Mouse (Mus musculus): ENCODE measurements around the gene Metap1. TPM values are rescaled to one million over a fixed set of nuclear protein-coding genes. Genes with fewer than 3 reads are reported as not detected.

Metap1 gene
- polyA plus RNA-seq, 1 experiment from 2014 or later, result 50.7 TPM

DNA sequence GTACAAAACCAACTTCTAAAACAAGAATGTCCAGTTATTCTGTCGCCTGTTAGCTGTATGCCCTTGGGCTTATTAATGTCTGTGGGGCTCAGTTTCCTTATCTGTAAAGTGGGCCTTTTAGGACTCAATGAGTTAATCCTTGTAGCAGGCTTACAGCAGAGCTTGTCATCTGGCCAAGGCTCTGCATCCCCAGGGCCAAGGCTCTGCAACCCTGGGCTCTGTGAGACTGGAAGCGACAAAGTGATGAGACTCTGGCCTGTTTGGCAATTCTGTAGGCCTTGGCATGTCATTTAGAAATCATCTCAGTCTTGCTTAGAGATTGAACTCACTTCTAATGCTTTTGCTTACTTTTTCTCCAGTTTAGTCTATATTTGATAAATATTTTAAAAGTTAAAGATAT is 20.3 kb upstream of the Metap1 start:
- H3K9ac ChIP-seq (replicated peaks; ENCODE audit: low read length), result no peak overlapping the region
- no peak overlapping the region for H3K27ac ChIP-seq (ENCODE audit: low read length)
- no peak overlapping the region for H3K4me3 ChIP-seq (ENCODE audit: low read length)
- no peaks in the 10 kb centered on the region for H3K27me3 ChIP-seq (ENCODE audit: insufficient read depth, low read length)
- no peaks in the 10 kb centered on the region for H3K4me1 ChIP-seq (ENCODE audit: insufficient read depth, low read length)
- no peak for ATAC-seq (ENCODE audit: low FRiP score, low TSS enrichment)
- H3K9me3 ChIP-seq (ENCODE audit: low read length), result no peaks in the 10 kb centered on the region
- no peaks in the 10 kb centered on the region for H3K36me3 ChIP-seq (ENCODE audit: insufficient read depth, low read length)
- WGBS, result 85% methylated on average over 2 of the region's 2 CpGs
- H3K4me2 ChIP-seq (replicated peaks; ENCODE audit: low read depth, low read length), result no peak overlapping the region

DNA sequence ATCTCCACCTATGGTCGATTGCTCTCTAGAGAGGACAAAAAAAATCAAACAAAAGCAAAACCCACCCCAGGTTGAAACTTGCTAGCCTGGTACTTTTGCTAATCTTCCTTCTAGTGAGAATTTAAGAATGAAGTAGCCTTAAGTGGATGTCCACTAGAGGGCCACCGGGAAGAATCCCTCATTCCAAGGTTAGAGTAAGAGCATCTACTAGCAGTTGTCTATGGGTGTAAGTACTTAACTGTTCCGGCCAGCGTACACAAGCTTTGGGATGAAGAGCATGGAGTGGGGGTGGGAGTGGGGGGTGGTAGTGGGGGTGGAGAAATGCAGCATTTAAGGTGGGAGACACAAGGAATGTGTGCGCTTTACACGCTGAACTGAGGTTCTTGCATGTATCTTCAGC is 17.4 kb upstream of the Metap1 start:
- Histone ChIP-seq H3K9me3 (ENCODE audit: low read length) (no peaks in the 10 kb centered on the region), H3K4me1 (ENCODE audit: insufficient read depth, low read length) (no peaks in the 10 kb centered on the region), H3K27me3 (ENCODE audit: insufficient read depth, low read length) (no peaks in the 10 kb centered on the region), H3K9ac (replicated peaks; ENCODE audit: low read length) (no peak overlapping the region), H3K4me3 (ENCODE audit: low read length) (no peak overlapping the region), H3K36me3 (ENCODE audit: insufficient read depth, low read length) (no peaks in the 10 kb centered on the region), H3K4me2 (replicated peaks; ENCODE audit: low read depth, low read length) (no peak overlapping the region), H3K27ac (ENCODE audit: low read length) (no peak overlapping the region)
- WGBS, result 43% methylated on average over 6 of the region's 6 CpGs
- no peak for ATAC-seq (ENCODE audit: low FRiP score, low TSS enrichment)

GRCm38 (mm10) chr3:138503754-138504153 is 14.4 kb upstream of the Metap1 start:
- ATAC-seq (ENCODE audit: low FRiP score, low TSS enrichment), result no peak
- 84% methylated on average over 11 of the region's 11 CpGs for WGBS
- H3K4me2 ChIP-seq (replicated peaks; ENCODE audit: low read depth, low read length), result no peak overlapping the region
- H3K4me3 ChIP-seq (ENCODE audit: low read length), result no peak overlapping the region
- no peak overlapping the region for H3K9ac ChIP-seq (replicated peaks; ENCODE audit: low read length)
- no peaks in the 10 kb centered on the region for H3K27me3 ChIP-seq (ENCODE audit: insufficient read depth, low read length)
- no peaks in the 10 kb centered on the region for H3K4me1 ChIP-seq (ENCODE audit: insufficient read depth, low read length)
- H3K27ac ChIP-seq (ENCODE audit: low read length), result no peak overlapping the region
- no peaks in the 10 kb centered on the region for H3K9me3 ChIP-seq (ENCODE audit: low read length)
- no peaks in the 10 kb centered on the region for H3K36me3 ChIP-seq (ENCODE audit: insufficient read depth, low read length)

- no peak overlapping the region for H3K4me3 ChIP-seq (ENCODE audit: low read length)
- H3K36me3 ChIP-seq (ENCODE audit: insufficient read depth, low read length), result no peaks in the 10 kb centered on the region
- H3K4me2 ChIP-seq (replicated peaks; ENCODE audit: low read depth, low read length), result no peak overlapping the region
- WGBS, result 40% methylated on average over 15 of the region's 15 CpGs
- H3K9ac ChIP-seq (replicated peaks; ENCODE audit: low read length), result no peak overlapping the region
- H3K27ac ChIP-seq (ENCODE audit: low read length), result no peak overlapping the region
- no peak for ATAC-seq (ENCODE audit: low FRiP score, low TSS enrichment)
- H3K9me3 ChIP-seq (ENCODE audit: low read length), result no peaks in the 10 kb centered on the region
- H3K4me1 ChIP-seq (ENCODE audit: insufficient read depth, low read length), result no peaks in the 10 kb centered on the region
- no peaks in the 10 kb centered on the region for H3K27me3 ChIP-seq (ENCODE audit: insufficient read depth, low read length)
Measured at GRCm38 (mm10) chr3:138499854-138500740, 10.8 kb upstream of the Metap1 start.

- Histone ChIP-seq H3K9me3 (ENCODE audit: low read length) (no peaks in the 10 kb centered on the region), H3K4me3 (ENCODE audit: low read length) (no peak overlapping the region), H3K27ac (ENCODE audit: low read length) (no peak overlapping the region), H3K36me3 (ENCODE audit: insufficient read depth, low read length) (no peaks in the 10 kb centered on the region), H3K4me2 (replicated peaks; ENCODE audit: low read depth, low read length) (no peak overlapping the region), H3K4me1 (ENCODE audit: insufficient read depth, low read length) (no peaks in the 10 kb centered on the region), H3K27me3 (ENCODE audit: insufficient read depth, low read length) (no peaks in the 10 kb centered on the region), H3K9ac (replicated peaks; ENCODE audit: low read length) (no peak overlapping the region)
- whole genome bisulfite sequencing, result 68% methylated on average over 4 of the region's 4 CpGs
- no peak for ATAC-seq (ENCODE audit: low FRiP score, low TSS enrichment)
Measured at GRCm38 (mm10) chr3:138498731-138499130, 9.4 kb upstream of the Metap1 start.

GRCm38 (mm10) chr3:138495166-138496145 is 6.1 kb upstream of the Metap1 start:
- Histone ChIP-seq H3K4me3 (ENCODE audit: low read length) (no peak overlapping the region), H3K36me3 (ENCODE audit: insufficient read depth, low read length) (no peaks in the 10 kb centered on the region), H3K4me2 (replicated peaks; ENCODE audit: low read depth, low read length) (no peak overlapping the region), H3K9me3 (ENCODE audit: low read length) (no peaks in the 10 kb centered on the region), H3K9ac (replicated peaks; ENCODE audit: low read length) (no peak overlapping the region), H3K27me3 (ENCODE audit: insufficient read depth, low read length) (no peaks in the 10 kb centered on the region), H3K27ac (ENCODE audit: low read length) (no peak overlapping the region), H3K4me1 (ENCODE audit: insufficient read depth, low read length) (no peaks in the 10 kb centered on the region)
- no peak for ATAC-seq (ENCODE audit: low FRiP score, low TSS enrichment)
- 79% methylated on average over 11 of the region's 11 CpGs for WGBS

GRCm38 (mm10) chr3:138494565-138494964 is 5.2 kb upstream of the Metap1 start:
- Histone ChIP-seq H3K27me3 (ENCODE audit: insufficient read depth, low read length) (no peaks in the 10 kb centered on the region), H3K4me3 (ENCODE audit: low read length) (no peak overlapping the region), H3K9me3 (ENCODE audit: low read length) (no peaks in the 10 kb centered on the region), H3K36me3 (ENCODE audit: insufficient read depth, low read length) (no peaks in the 10 kb centered on the region), H3K4me1 (ENCODE audit: insufficient read depth, low read length) (no peaks in the 10 kb centered on the region), H3K9ac (replicated peaks; ENCODE audit: low read length) (no peak overlapping the region), H3K4me2 (replicated peaks; ENCODE audit: low read depth, low read length) (no peak overlapping the region), H3K27ac (ENCODE audit: low read length) (no peak overlapping the region)
- 35% methylated on average over 1 of the region's 1 CpGs for WGBS
- ATAC-seq (ENCODE audit: low FRiP score, low TSS enrichment), result no peak

DNA sequence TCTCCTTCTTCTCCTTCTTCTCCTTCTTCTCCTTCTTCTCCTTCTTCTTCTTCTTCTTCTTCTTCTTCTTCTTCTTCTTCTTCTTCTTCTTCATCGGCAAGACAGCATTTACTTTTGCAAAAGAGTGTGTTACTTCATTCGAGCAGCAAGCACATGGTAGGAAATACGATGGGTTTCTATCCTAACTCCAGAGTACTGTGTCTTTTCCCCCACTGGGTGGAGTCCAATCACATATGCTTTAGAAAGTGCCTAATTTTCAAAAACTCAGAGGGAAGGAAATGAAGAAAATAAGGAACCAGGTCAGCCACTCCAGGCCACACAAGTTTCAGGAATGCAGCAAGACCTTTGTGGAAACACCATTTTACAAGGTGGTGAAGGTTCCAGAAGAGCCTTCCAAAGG is 4.4 kb upstream of the Metap1 start:
- WGBS, result 84% methylated on average over 3 of the region's 3 CpGs

DNA sequence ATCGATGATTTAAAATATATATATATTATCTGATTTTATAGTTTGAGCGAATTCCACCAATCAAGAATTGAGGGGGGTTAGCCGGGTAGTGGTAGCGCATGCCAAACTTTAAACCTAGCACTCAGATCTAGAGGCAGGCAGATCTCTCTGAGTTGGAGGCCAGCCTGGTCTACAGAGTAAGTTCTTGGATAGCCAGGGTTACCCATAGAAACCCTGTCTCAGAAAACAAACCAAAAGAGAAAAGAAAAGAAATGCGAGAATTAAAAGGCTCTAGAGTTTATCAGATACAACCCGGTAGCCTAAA is 671 bp upstream of the Metap1 start:
- Histone ChIP-seq H3K9me3 (ENCODE audit: low read length) (no peaks in the 10 kb centered on the region), H3K27ac (ENCODE audit: low read length) (no peak overlapping the region), H3K4me3 (ENCODE audit: low read length) (peak overlapping the region; percentile 91), H3K27me3 (ENCODE audit: insufficient read depth, low read length) (no peaks in the 10 kb centered on the region), H3K4me1 (ENCODE audit: insufficient read depth, low read length) (peaks cover 12% of the 10 kb centered on the region), H3K9ac (replicated peaks; ENCODE audit: low read length) (peak overlapping the region; percentile 75), H3K36me3 (ENCODE audit: insufficient read depth, low read length) (peaks cover 8% of the 10 kb centered on the region), H3K4me2 (replicated peaks; ENCODE audit: low read depth, low read length) (peak overlapping the region; percentile 54)
- peak; percentile 17; the same call in 1 of the 2 replicates for ATAC-seq (ENCODE audit: low FRiP score, low TSS enrichment)
- WGBS, result 25% methylated on average over 6 of the region's 6 CpGs

More for the DNA sequence above, 4.4 kb upstream of the Metap1 start:
- H3K4me2 ChIP-seq (replicated peaks; ENCODE audit: low read depth, low read length), result no peak overlapping the region
- H3K9ac ChIP-seq (replicated peaks; ENCODE audit: low read length), result no peak overlapping the region
- no peak overlapping the region for H3K27ac ChIP-seq (ENCODE audit: low read length)
- no peak overlapping the region for H3K4me3 ChIP-seq (ENCODE audit: low read length)
- no peak for ATAC-seq (ENCODE audit: low FRiP score, low TSS enrichment)
- no peaks in the 10 kb centered on the region for H3K4me1 ChIP-seq (ENCODE audit: insufficient read depth, low read length)
- no peaks in the 10 kb centered on the region for H3K9me3 ChIP-seq (ENCODE audit: low read length)
- no peaks in the 10 kb centered on the region for H3K27me3 ChIP-seq (ENCODE audit: insufficient read depth, low read length)
- no peaks in the 10 kb centered on the region for H3K36me3 ChIP-seq (ENCODE audit: insufficient read depth, low read length)
